Mouse (Mus musculus) mouse embryonic stem cell (cell line): ENCODE data around the gene Ctf1.

Experiments used
- in situ Hi-C, 2 experiments: fragments of 300-500 bp; cut with MboI; formaldehyde crosslinking; loops; 1 replicate in 1 of 2; 3 replicates in 1 of 2; pipeline ENCODE4 v1.14.3; 2019 to 2020; ENCODE audit warnings: low sequenced_read_pairs in 2 of 2, low pct_unique_long_range_greater_than_20kb in 1 of 2, mixed read lengths in 1 of 2; ENCODE audit not compliant: unreplicated experiment in 1 of 2

Ctf1 gene

GRCm38 (mm10) chr7:127712461-127713385 lies at the start of gene Ctf1:
Ctf1 (plus strand) TSS chr7:127712736.
- in situ Hi-C loops, result no loop called here

DNA sequence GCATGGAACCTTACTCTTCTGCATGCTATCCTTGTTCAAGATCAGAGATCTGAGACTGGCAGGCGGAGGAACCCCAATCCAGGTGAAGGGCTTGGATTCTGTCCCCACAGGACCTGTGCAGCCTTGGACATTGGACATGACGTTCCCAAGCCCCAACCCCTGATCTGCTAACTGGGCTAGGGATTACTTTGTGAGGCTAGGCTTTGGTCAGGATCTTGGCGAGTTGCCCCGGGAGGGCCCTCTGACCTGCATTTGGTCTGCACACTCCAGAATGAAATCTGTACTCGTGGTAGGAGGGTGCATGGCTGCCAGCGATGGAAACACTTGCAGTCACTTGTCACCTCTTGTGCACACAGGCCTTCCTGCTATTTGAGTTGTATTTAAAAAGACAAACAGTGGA lies 49.6 kb upstream of the Ctf1 start:
- in situ Hi-C loops, result no loop called here

DNA sequence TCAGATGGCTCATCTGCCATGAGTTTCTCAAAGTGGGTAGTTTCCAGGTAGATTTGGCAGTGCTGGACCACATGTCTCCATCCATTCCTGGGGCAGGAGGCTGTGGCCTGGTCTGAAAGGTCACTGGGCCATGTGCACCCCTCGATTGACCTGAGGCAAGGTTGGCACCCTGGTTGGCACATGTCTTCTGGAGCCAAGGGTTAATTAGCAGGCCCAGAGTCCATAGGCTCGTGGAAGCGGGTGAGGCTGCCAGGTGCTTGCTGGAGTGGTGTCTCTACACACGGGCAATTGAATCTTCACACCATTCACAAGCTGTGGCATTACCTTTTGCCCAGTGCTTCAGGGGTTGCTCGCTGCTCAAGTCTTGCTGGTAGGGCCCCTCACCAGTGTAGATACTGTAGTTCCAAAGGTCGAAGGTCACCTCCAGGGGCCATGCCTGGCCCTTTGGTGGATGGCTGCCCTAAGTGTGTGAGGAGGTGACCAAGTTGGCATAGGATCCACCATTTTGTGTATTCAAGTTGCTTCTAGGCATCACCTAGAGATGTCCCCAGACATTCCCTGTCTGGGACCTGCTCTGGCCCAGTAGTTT lies 46.4 kb upstream of the Ctf1 start:
- in situ Hi-C loops, result no loop called here

DNA sequence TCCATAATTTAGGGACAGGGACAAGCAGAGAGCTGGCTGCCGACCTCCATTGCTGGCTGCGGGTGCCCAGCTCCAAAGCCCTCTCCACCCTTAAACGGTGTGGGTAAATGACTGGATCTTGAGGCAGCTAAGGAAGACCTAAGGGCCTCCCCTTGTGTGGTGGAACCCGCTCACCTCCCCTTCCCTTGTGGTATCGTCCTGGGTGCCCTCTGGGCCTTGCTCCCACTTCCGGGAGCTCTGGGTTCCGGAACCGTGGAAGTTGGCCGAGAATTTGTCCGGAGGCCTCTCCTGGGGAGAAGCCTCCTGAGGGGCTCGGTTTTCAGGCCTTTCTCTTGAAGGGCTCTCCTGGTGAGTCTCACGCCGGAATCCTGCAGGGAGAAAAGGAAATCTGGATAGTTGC lies 45.9 kb upstream of the Ctf1 start:
- in situ Hi-C loops, result no loop called here

DNA sequence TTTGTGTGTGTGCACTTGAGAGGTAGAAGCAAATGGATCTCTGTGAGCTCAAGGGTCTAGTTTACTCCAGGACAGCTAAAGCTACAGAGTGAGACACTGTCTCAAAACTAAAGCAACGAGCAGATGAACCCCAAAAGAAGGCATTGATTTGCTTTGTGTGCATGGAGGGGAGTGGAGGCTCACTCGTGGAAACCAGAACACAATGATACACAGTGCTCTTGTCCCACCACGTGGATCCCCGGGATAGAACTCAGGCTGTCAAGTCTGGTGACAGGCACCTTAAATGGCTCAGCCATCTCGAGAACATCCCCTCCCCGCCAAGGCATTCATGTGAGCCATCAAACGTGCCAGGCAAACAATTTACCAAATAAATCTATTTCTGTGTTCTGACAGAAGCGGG lies 45.4 kb upstream of the Ctf1 start:
- in situ Hi-C loops, result no loop called here

DNA sequence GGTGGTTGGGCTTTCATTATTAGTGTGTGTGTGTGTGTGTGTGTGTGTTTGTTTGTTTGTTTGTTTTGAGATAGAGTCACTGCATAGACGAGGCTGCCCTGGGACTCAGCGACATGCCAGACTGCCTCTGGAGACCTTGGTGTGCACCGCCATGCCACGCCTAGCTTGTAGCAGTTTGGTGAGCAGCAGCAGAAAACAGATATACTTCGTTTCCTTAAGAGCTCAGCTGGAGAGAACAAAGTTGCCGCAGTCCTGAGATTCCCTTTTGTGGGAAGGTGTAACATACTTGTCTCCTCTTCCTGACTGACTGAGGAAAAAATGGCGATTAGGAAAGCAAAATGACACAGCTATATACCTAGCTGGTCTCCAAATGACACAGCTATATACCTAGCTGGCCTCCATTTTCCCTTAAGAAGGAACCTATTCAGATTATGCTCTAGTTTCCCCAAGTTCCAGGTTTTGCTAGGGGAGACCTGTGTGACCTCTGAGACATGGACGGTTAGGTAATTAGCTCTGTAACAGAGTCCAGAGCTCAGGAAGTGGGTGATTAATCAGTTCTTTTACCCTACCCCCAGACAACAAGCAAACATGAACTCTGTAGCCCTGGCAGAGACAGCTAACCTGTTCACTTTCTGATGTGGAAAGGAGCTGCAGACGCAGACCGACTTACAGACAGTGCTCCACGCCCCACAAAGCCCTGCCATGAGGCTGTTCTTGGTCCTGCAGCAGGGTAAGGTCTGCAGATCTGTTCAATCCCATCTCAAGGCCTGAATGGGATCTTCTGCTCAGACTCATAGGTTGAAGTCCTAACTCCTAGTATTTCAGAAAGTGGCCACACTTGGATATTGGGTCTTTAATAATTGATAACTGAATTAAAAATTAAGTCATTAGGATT lies 40.4 kb upstream of the Ctf1 start:
- in situ Hi-C loops, result no loop called here

- in situ Hi-C loops, result no loop called here
Measured at GRCm38 (mm10) chr7:127672776-127673175, 39.8 kb upstream of the Ctf1 start.

- in situ Hi-C loops, result no loop called here
Measured at GRCm38 (mm10) chr7:127674977-127675376, 37.6 kb upstream of the Ctf1 start.

DNA sequence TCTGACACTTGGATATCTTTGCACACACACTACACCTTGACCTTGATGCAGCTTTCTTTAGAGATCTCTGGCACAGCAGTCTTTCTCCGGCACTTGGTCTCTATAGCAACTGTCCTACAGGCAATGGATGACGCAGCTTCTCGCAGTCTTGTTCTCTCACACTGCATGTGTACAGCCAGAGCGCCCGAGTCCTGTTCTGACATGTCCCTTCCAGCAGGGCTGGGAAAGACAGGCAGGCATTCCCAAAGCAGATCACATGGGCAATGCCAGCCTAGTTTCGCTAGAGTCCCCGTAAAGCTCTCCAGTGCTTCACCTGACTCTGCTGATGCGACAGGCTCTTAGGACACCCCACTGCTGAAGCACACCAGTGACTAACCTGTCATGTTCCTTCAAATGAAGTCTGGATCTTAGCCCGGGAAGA lies 37.1 kb upstream of the Ctf1 start:
- in situ Hi-C loops, result no loop called here

GRCm38 (mm10) chr7:127677077-127677476 lies 35.5 kb upstream of the Ctf1 start:
- in situ Hi-C loops, result no loop called here

DNA sequence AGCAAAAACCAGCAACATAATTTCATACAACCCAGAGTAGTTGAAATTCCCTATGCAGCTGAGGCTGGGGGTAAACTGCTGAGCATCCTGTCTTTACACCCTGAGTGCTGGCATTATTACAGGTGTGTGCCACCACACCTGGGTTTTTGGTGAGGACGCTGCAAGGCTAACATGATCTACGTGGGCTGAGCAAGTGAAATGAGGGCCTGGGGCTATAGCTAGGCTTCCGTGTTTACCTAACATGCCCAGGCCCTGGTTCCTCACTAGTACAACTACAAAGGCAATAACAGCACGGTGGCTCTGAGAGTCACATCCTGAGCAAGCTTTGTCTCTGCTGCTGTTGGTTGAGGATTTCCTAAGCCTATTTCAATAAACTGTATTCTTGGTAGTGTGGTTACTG lies 34.9 kb upstream of the Ctf1 start:
- in situ Hi-C loops, result no loop called here

GRCm38 (mm10) chr7:127678811-127679210 lies 33.7 kb upstream of the Ctf1 start:
- in situ Hi-C loops, result no loop called here

GRCm38 (mm10) chr7:127680541-127680940 lies 32.0 kb upstream of the Ctf1 start:
- in situ Hi-C loops, result no loop called here

- in situ Hi-C loops, result no loop called here
Measured at GRCm38 (mm10) chr7:127681888-127682553, 30.5 kb upstream of the Ctf1 start.

DNA sequence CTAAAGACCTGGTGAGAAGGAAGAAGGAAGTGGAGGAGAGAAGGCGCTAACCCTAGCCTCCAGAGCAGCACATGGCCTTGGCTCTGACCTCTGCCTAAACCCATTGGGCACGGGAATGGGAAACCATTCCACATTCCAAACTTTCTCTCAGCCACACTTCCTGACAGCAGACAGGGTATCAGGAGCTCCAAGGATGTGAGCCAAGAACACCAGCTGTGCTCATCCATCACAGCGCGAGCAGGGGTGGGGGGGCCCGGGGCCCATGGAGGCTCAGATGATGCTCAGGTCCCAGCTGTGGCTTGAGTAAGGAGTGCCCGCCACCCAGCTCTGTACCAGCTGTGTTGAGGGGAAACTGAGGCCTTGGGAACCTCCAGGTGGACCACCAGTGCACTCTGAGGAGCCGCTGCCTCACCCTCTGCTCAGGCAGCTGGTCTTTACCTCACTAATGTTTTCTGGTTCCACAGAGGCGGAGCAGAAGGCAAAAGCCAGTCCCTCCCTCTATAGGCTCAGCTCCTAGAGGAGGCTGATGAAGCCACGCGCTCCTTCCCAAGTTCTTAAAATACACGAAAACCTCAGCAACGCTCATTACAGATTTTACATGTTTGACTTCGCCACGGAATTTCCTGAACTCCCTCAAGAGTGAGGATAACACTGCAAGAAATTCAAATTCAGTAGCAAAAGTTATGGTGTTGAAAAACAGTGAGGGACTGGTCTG lies 27.1 kb upstream of the Ctf1 start:
- in situ Hi-C loops, result no loop called here

- in situ Hi-C loops, result no loop called here
Measured at GRCm38 (mm10) chr7:127686740-127687449, 25.6 kb upstream of the Ctf1 start.

DNA sequence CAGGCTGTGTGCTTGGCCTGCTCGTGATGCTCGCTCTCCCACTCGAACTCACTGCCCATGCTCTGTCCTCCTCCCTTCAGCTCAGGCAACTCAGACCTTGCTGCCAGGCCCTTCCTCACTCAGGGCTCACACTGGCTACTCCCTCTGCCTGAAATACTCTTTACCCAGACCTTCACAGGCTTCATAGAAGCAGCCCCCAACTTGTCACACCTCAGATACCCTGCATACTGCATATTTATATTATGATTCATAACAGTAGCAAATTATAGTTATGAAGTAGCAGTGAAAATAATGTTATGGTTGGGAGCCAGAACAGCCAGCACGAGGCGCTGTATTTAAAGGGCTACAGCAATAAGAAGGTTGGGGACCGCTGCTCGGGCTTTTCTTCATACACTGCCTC lies 23.6 kb upstream of the Ctf1 start:
- in situ Hi-C loops, result no loop called here
